ENCODE assay signal across 15 mouse cellular contexts in genomic region chr7:114155053-114155865, GRCm38 (mm10). TPM values are rescaled to one million over a fixed set of nuclear protein-coding genes. Genes with fewer than 3 reads are reported as not detected.
A peak's percentile ranks its signal among the peaks of the same experiment; 100 is the strongest.
DNase-seq lines count a peak whose midpoint lies in the region; ATAC-seq and TF ChIP-seq lines count a peak whose summit lies in the region.
"Had no signal": no experiment of that assay in that cellular context is flagged by ENCODE, and none has a peak within 500 bp of the region (broad histone marks: within the 10 kb centered on the region; RNA-seq: fewer than 3 reads in every experiment).

No protein-coding gene starts in this region.

- no peaks in the 10 kb centered on the region for H3K4me1 ChIP-seq in hindbrain, embryonic 11.5 days (replicated peaks; ENCODE audit: control insufficient read depth, insufficient read depth, low read length)
- no peaks in the 10 kb centered on the region for H3K4me1 ChIP-seq in hindbrain, postnatal 0 days (ENCODE audit: insufficient read depth, low read length)
- H3K4me1 ChIP-seq in forebrain, postnatal 0 days (ENCODE audit: insufficient read depth), result no peaks in the 10 kb centered on the region

- 59% methylated on average over 5 of the region's 5 CpGs for WGBS in hindbrain, embryonic 11.5 days
- 61% methylated on average over 5 of the region's 5 CpGs for WGBS in hindbrain, postnatal 0 days
- 68% methylated on average over 5 of the region's 5 CpGs for WGBS in forebrain, postnatal 0 days

- peak; percentile 60; the same call in 1 of the 2 replicates for ATAC-seq in hindbrain, embryonic 11.5 days (ENCODE audit: low FRiP score)
- no peak for ATAC-seq in hindbrain, postnatal 0 days
- ATAC-seq in forebrain, postnatal 0 days, result peak; percentile 32

- no peak overlapping the region for H3K9ac ChIP-seq in hindbrain, embryonic 11.5 days (ENCODE audit: low read depth, low read length)
- H3K9ac ChIP-seq in hindbrain, postnatal 0 days (replicated peaks; ENCODE audit: low read length), result no peak overlapping the region
- H3K9ac ChIP-seq in forebrain, postnatal 0 days, result no peak overlapping the region
- H3K9ac ChIP-seq: heart, embryonic 15.5 days had no signal

- H3K36me3 ChIP-seq in hindbrain, embryonic 11.5 days (ENCODE audit: control insufficient read depth, insufficient read depth, low read length), result no peaks in the 10 kb centered on the region
- no peaks in the 10 kb centered on the region for H3K36me3 ChIP-seq in hindbrain, postnatal 0 days (ENCODE audit: insufficient read depth, low read length)
- no peaks in the 10 kb centered on the region for H3K36me3 ChIP-seq in forebrain, postnatal 0 days (ENCODE audit: insufficient read depth)
- H3K36me3 ChIP-seq: heart, embryonic 15.5 days had no signal

- H3K27ac ChIP-seq in hindbrain, embryonic 11.5 days (ENCODE audit: low read depth, low read length), result no peak overlapping the region
- H3K27ac ChIP-seq in hindbrain, postnatal 0 days, result no peak overlapping the region
- no peak overlapping the region for H3K27ac ChIP-seq in forebrain, postnatal 0 days (ENCODE audit: low read depth, low read length)
- H3K27ac ChIP-seq: heart, embryonic 15.5 days; left cerebral cortex, adult 2 months; stomach, postnatal 0 days had no signal

- no peaks in the 10 kb centered on the region for H3K27me3 ChIP-seq in hindbrain, embryonic 11.5 days (ENCODE audit: control insufficient read depth, insufficient read depth, low read length)
- H3K27me3 ChIP-seq in hindbrain, postnatal 0 days (ENCODE audit: insufficient read depth, low read length), result no peaks in the 10 kb centered on the region
- H3K27me3 ChIP-seq in forebrain, postnatal 0 days (ENCODE audit: insufficient read depth, low read length), result no peaks in the 10 kb centered on the region
- H3K27me3 ChIP-seq: CH12.LX; heart, embryonic 15.5 days had no signal

- DNase-seq in hindbrain, embryonic 11.5 days (ENCODE audit: low spot score), result no peak
- DNase-seq in hindbrain, postnatal 0 days (ENCODE audit: low spot score), result no peak
- DNase-seq in adrenal gland, postnatal 14 days, result peak; percentile 32
- DNase-seq in forebrain, postnatal 0 days, result no peak
- peak; percentile 63 for DNase-seq in lung, postnatal 25 days (ENCODE audit: low spot score)
- no peak for DNase-seq in right cerebral cortex, postnatal 4 days
- no peak for DNase-seq in frontal cortex, postnatal 14 days (ENCODE audit: low spot score in 2 of 2)
- DNase-seq: cerebellum, adult 8-10 months; embryo, embryonic 11 days; kidney, postnatal 25 days; thymus, postnatal 36 days had no signal

- H3K4me3 ChIP-seq in hindbrain, embryonic 11.5 days (ENCODE audit: low read depth, low read length), result no peak overlapping the region
- H3K4me3 ChIP-seq in hindbrain, postnatal 0 days (ENCODE audit: low read length), result no peak overlapping the region
- H3K4me3 ChIP-seq in forebrain, postnatal 0 days (ENCODE audit: low read depth, low read length), result no peak overlapping the region
- H3K4me3 ChIP-seq: heart, embryonic 15.5 days; left cerebral cortex, adult 2 months had no signal

- no peaks in the 10 kb centered on the region for H3K9me3 ChIP-seq in hindbrain, embryonic 11.5 days (ENCODE audit: control insufficient read depth, low read length)
- no peaks in the 10 kb centered on the region for H3K9me3 ChIP-seq in hindbrain, postnatal 0 days (ENCODE audit: low read length)
- no peaks in the 10 kb centered on the region for H3K9me3 ChIP-seq in forebrain, postnatal 0 days (ENCODE audit: low read length)
- H3K9me3 ChIP-seq: heart, embryonic 15.5 days had no signal

- no peak for TF ChIP-seq CTCF in hindbrain, postnatal 0 days (IDR thresholded peaks at IDR 0.05; ENCODE audit: low read depth)
- TF ChIP-seq CTCF in forebrain, postnatal 0 days (IDR thresholded peaks at IDR 0.05; ENCODE audit: low read depth), result no peak

- no peak overlapping the region for H3K4me2 ChIP-seq in hindbrain, embryonic 11.5 days (replicated peaks; ENCODE audit: low read depth, low read length)
- H3K4me2 ChIP-seq in hindbrain, postnatal 0 days (ENCODE audit: low read depth, low read length), result no peak overlapping the region
- H3K4me2 ChIP-seq in forebrain, postnatal 0 days (ENCODE audit: low read depth), result no peak overlapping the region
- H3K4me2 ChIP-seq: heart, embryonic 15.5 days had no signal

RNA-seq across cellular contexts. Expression of gene Rras2, which starts 37.7 kb away (rescaled TPM):
- polyA plus RNA-seq in hindbrain, embryonic 11.5 days (2014; fragmentation: Nextera tagmentation; extraction: Ambion mirVana), result 24.3 and 26.7 TPM in 2 replicates
- total RNA-seq in hindbrain, postnatal 0 days (2014; rRNA removed), result 27.9 and 36.2 TPM in 2 replicates
- 16.0 and 17.6 TPM in 2 replicates for polyA plus RNA-seq in hindbrain, postnatal 0 days (2015; fragmentation: Nextera tagmentation; extraction: Ambion mirVana)
- total RNA-seq in adrenal gland, postnatal 14 days (2021), result 36.1 and 44.4 TPM in 2 replicates
- total RNA-seq in forebrain, postnatal 0 days (2014; rRNA removed), result 56.6 and 69.6 TPM in 2 replicates
- polyA plus RNA-seq in forebrain, postnatal 0 days (2015; fragmentation: Nextera tagmentation; extraction: Ambion mirVana), result 34.4 and 35.0 TPM in 2 replicates

Comparison
In these comparisons a context has a peak if more than half of its experiments do, and no peak if none do; other contexts are left out.
1. DNase-seq: peak in adrenal gland, postnatal 14 days (single experiment) and lung, postnatal 25 days (single experiment); none in hindbrain, embryonic 11.5 days (single experiment), hindbrain, postnatal 0 days (single experiment), forebrain, postnatal 0 days (single experiment), right cerebral cortex, postnatal 4 days (single experiment) and frontal cortex, postnatal 14 days (0 of 2).